Mouse (Mus musculus) cerebellum, adult 2 months (tissue): ENCODE data around the gene Hsd17b1. TPM values are rescaled to one million over a fixed set of nuclear protein-coding genes. Genes with fewer than 3 reads are reported as not detected.

ENCODE experiments used
- DNase-seq, 2 experiments: peaks; one replicate each; pipeline ENCODE4 v3.0.0; 2021
- H3K27ac ChIP-seq: fragments of 200-500 bp; 2 replicates; pipeline ENCODE4 v1.5.1; 2012; ENCODE audit warnings: low read length, control low read depth, inconsistent platforms; ENCODE audit not compliant: insufficient read depth
- H3K27me3 ChIP-seq: fragments of 200-500 bp; 2 replicates; pipeline ENCODE4 v1.6.1; 2012; ENCODE audit warnings: inconsistent platforms, mild to moderate bottlenecking, low read length, moderate library complexity; ENCODE audit not compliant: control insufficient read depth, insufficient read depth
- H3K4me1 ChIP-seq: fragments of 200-500 bp; 2 replicates; pipeline ENCODE4 v1.6.1; 2011; ENCODE audit warnings: low read length; ENCODE audit not compliant: control insufficient read depth, insufficient read depth
- H3K4me3 ChIP-seq: fragments of 200-500 bp; replicated peaks from 2 replicates; pipeline ENCODE3; 2011; ENCODE audit warnings: mild to moderate bottlenecking, low read depth, low read length, control low read depth; ENCODE audit not compliant: insufficient read depth
- CTCF ChIP-seq: fragments of 200-500 bp; IDR thresholded peaks from 2 replicates; pipeline ENCODE4 v1.5.1; 2011; ENCODE audit warnings: low read depth, mild to moderate bottlenecking, control low read depth, low read length, moderate library complexity, borderline replicate concordance; ENCODE audit not compliant: insufficient read depth
- POLR2A ChIP-seq: fragments of 200-500 bp; IDR thresholded peaks from 2 replicates; pipeline ENCODE4 v1.6.1; 2011; ENCODE audit warnings: low read length, control low read depth, borderline replicate concordance; ENCODE audit not compliant: insufficient read depth
- WGBS: fragments of 180-500 bp; shearing (Covaris S2); methylation state at CpG from one replicate; pipeline ENCODE4 v1.1.7; 2018; 5-methylcytosine and 5-hydroxymethylcytosine counted together
- polyA plus RNA-seq: library from polyadenylated mRNA; depleted of rRNA; stranded (reverse); fragments of >200 nt; gene quantifications from 2 replicates; pipeline ENCODE4 v1.2.3, GENCODE M21; 2012

Gene Hsd17b1
- polyA plus RNA-seq, 1 experiment = 0.84 TPM

- no peaks in the 10 kb centered on the region for H3K27me3 ChIP-seq
- TF ChIP-seq CTCF = no peak
- TF ChIP-seq POLR2A = peak; percentile 75; the same call in 1 of the 2 replicates
- H3K4me3 ChIP-seq = peak within 1 kb of the TSS; percentile 71
- DNase-seq = peak; percentile 90 to 92
- WGBS = 1% methylated on average over 52 of the region's 52 CpGs
- peak within 1 kb of the TSS; percentile 30 for H3K27ac ChIP-seq
- peaks cover 15% of the 10 kb centered on the region; the same call in 1 of the 2 replicates for H3K4me1 ChIP-seq
Observed at GRCm38 (mm10) chr11:101086756-101087681, 8.8 kb downstream of the Hsd17b1 start, which contains the start of gene Mlx. TSS of gene Mlx (plus strand) at chr11:101087277.

- Histone ChIP-seq H3K27ac (0 out of 2 replicates have a peak overlapping the region, but pooled peaks have one; percentile 6), H3K4me3 (peak overlapping the region; percentile 71), H3K27me3 (no peaks in the 10 kb centered on the region), H3K4me1 (peaks cover 15% of the 10 kb centered on the region; the same call in 1 of the 2 replicates)
- under 1% methylated on average over 8 of the region's 8 CpGs for WGBS
- TF ChIP-seq CTCF (no peak), POLR2A (no peak)
- DNase-seq = peak in 1 of 2 experiments; percentile 41
Observed at GRCm38 (mm10) chr11:101087682-101088055, 9.5 kb downstream of the Hsd17b1 start.

GRCm38 (mm10) chr11:101089931-101090330 lies 11.7 kb downstream of the Hsd17b1 start:
- no peak overlapping the region for H3K4me3 ChIP-seq

GRCm38 (mm10) chr11:101094930-101095313 lies 16.7 kb downstream of the Hsd17b1 start:
- Histone ChIP-seq H3K27ac (no peak overlapping the region), H3K4me3 (peak overlapping the region; percentile 56), H3K4me1 (no peaks in the 10 kb centered on the region), H3K27me3 (no peaks in the 10 kb centered on the region)
- TF ChIP-seq POLR2A (no peak), CTCF (no peak)
- DNase-seq = no peak
- under 1% methylated on average over 18 of the region's 18 CpGs for WGBS

More at GRCm38 (mm10) chr11:101089931-101090330, 11.7 kb downstream of the Hsd17b1 start:
- H3K4me1 ChIP-seq = peaks cover 10% of the 10 kb centered on the region; the same call in 1 of the 2 replicates
- no peaks in the 10 kb centered on the region for H3K27me3 ChIP-seq
- WGBS = 77% methylated on average over 1 of the region's 1 CpGs
- TF ChIP-seq POLR2A (no peak), CTCF (no peak)
- peak in 1 of 2 experiments; percentile 15 for DNase-seq
- no peak overlapping the region for H3K27ac ChIP-seq

GRCm38 (mm10) chr11:101095314-101096024 lies 17.3 kb downstream of the Hsd17b1 start, which contains the start of gene Psmc3ip:
TSS of gene Psmc3ip (minus strand) at chr11:101095436.
- Histone ChIP-seq H3K27ac (peak within 1 kb of the TSS; percentile 89), H3K4me3 (peak within 1 kb of the TSS; percentile 85), H3K27me3 (no peaks in the 10 kb centered on the region), H3K4me1 (no peaks in the 10 kb centered on the region)
- WGBS = under 1% methylated on average over 43 of the region's 43 CpGs
- DNase-seq = peak; percentile 95 to 96
- peak; percentile 78; the same call in 1 of the 2 replicates for TF ChIP-seq POLR2A
- peak; percentile 83 for TF ChIP-seq CTCF

DNA sequence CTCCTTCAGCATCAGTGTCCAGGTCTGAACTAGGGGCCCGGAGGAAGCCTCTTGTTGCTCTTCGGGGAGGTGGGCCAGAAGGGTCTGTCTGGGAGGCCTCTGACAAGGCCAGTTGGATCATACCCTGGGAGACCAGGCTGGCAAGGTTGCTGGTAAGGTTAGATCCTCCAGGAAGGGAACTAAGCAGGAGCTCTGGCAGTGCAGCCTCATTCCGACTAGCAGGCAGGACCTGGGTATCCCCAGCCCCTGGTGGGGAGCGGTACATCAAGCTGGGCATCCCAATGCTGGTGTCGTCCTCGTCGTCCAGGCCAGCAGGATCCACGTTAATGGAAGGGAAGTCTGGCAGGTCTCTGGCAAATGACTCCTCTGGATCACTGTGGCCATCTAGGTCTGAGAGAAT lies 20.0 kb downstream of the Hsd17b1 start:
- Histone ChIP-seq H3K4me1 (no peaks in the 10 kb centered on the region), H3K27ac (no peak overlapping the region), H3K4me3 (no peak overlapping the region), H3K27me3 (no peaks in the 10 kb centered on the region)
- TF ChIP-seq POLR2A (no peak), CTCF (no peak)
- WGBS = 83% methylated on average over 8 of the region's 8 CpGs
- DNase-seq = peak in 1 of 2 experiments; percentile 3

DNA sequence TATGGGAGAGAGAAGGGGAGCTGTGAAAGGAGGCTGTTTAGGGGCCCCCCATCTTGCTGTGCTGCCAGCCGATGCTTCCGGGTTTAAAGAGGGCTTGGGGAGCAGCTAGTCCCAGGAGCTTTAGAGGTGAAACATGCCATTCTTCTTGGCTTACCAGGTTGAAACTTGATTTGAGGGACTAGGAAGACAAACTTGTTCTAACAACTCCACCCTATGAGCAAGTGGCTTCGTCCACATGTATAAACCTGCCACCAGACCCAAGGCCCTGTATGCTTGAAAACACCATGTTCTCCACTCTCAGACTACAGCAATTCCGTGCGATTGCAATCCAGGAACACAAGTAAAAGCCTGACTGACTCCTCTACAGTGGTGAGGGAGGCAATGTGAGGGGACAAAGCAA lies 24.8 kb downstream of the Hsd17b1 start:
- no peak for DNase-seq
- WGBS = 82% methylated on average over 5 of the region's 5 CpGs
- TF ChIP-seq POLR2A = no peak
- no peak for TF ChIP-seq CTCF
- Histone ChIP-seq H3K27ac (no peak overlapping the region), H3K4me1 (peaks cover 2% of the 10 kb centered on the region), H3K4me3 (no peak overlapping the region), H3K27me3 (no peaks in the 10 kb centered on the region)

GRCm38 (mm10) chr11:101109351-101109750 lies 31.1 kb downstream of the Hsd17b1 start:
- H3K27ac ChIP-seq = no peak overlapping the region
- DNase-seq = no peak
- H3K4me3 ChIP-seq = no peak overlapping the region
- WGBS = 13% methylated on average over 4 of the region's 4 CpGs
- peaks cover 3% of the 10 kb centered on the region for H3K4me1 ChIP-seq
- no peak for TF ChIP-seq CTCF
- TF ChIP-seq POLR2A = no peak
- no peaks in the 10 kb centered on the region for H3K27me3 ChIP-seq
